Mouse (Mus musculus): Measurements from ENCODE around the gene Ythdf2.

GRCm38 (mm10) chr4:132183162-132183561 lies 28.9 kb downstream of the Ythdf2 start:
- no peak for TF ChIP-seq CTCF (IDR thresholded peaks at IDR 0.05; ENCODE audit: low read depth, low read length)
- TF ChIP-seq GATA1 (IDR thresholded peaks at IDR 0.05; ENCODE audit: borderline replicate concordance, low read length) = no peak
